Mouse (Mus musculus) hindbrain, embryonic 16.5 days (tissue): ENCODE measurements around the gene Swap70. TPM values are rescaled to one million over a fixed set of nuclear protein-coding genes. Genes with fewer than 3 reads are reported as not detected.
A peak's percentile ranks its signal among the peaks of the same experiment; 100 is the strongest.

Experiments used
- ATAC-seq: fragments of 200-750 bp; cut with Nextera tagmentation; 2 replicates; pipeline ENCODE4 v1.8.0; 2017; ENCODE audit warnings: moderate TSS enrichment, moderate library complexity
- H3K27ac ChIP-seq: fragments of 300-500 bp; sonication (generic); 2 replicates; pipeline ENCODE4 v1.5.1; 2014; ENCODE audit warnings: low read depth, mild to moderate bottlenecking, control low read depth, low read length, moderate library complexity
- H3K27me3 ChIP-seq: fragments of 300-500 bp; sonication (generic); replicated peaks from 2 replicates; pipeline ENCODE4 v1.6.1; 2014; ENCODE audit warnings: low read length; ENCODE audit not compliant: control insufficient read depth, insufficient read depth
- H3K36me3 ChIP-seq: fragments of 300-500 bp; sonication (generic); 2 replicates; pipeline ENCODE4 v1.6.1; 2014; ENCODE audit warnings: mild to moderate bottlenecking, low read length, moderate library complexity, mixed read lengths; ENCODE audit not compliant: control insufficient read depth, insufficient read depth
- H3K4me1 ChIP-seq: fragments of 300-500 bp; sonication (generic); 2 replicates; pipeline ENCODE4 v1.6.1; 2014; ENCODE audit warnings: low read depth, low read length; ENCODE audit not compliant: control insufficient read depth, insufficient read depth
- H3K4me2 ChIP-seq: fragments of 300-500 bp; sonication (generic); 2 replicates; pipeline ENCODE4 v1.6.1; 2014; ENCODE audit warnings: mild to moderate bottlenecking, low read length, control low read depth, moderate library complexity
- H3K4me3 ChIP-seq: fragments of 300-500 bp; sonication (generic); 2 replicates; pipeline ENCODE4 v1.5.1; 2014; ENCODE audit warnings: mild to moderate bottlenecking, low read length, control low read depth, moderate library complexity
- H3K9ac ChIP-seq: fragments of 300-500 bp; sonication (generic); 2 replicates; pipeline ENCODE4 v1.6.1; 2014; ENCODE audit warnings: low read depth, mild to moderate bottlenecking, control low read depth, low read length, moderate library complexity
- H3K9me3 ChIP-seq: fragments of 300-500 bp; sonication (generic); 2 replicates; pipeline ENCODE4 v1.6.1; 2014; ENCODE audit warnings: mild to moderate bottlenecking, low read length, moderate library complexity; ENCODE audit not compliant: control insufficient read depth
- WGBS: fragments of 180-500 bp; shearing (Covaris S2); extraction: QIAGEN DNeasy Blood & Tissue Kit; methylation state at CpG from one replicate; pipeline ENCODE4 v1.1.7; 2014; 5-methylcytosine and 5-hydroxymethylcytosine counted together
- polyA plus RNA-seq: library from polyadenylated mRNA; unstranded; fragments of >200 nt; fragmentation: Nextera tagmentation; extraction: Ambion mirVana; gene quantifications from 2 replicates; pipeline ENCODE4 v1.2.1, GENCODE M21; 2015

Gene Swap70
- polyA plus RNA-seq, 1 experiment from 2014 or later: 10.6 TPM

DNA sequence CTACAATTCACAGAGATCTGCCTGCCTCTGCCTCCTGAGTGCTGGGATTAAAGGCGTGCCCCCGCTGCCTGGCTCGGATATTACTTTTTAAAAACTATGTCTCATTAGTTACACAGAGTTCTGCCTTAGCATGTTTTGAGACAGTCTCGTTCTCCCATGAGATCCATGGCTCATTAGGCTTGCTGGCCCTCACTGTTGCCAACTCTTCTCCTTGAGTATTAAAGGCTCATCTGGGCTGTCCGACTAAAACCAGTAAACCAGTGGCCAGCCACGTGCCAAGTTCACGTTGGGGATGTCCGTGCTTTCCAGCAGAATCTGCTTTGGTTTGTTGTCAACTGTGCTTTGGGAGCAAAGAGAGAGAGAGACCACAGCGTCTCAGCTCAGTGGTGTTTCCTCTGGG lies 25.0 kb downstream of the Swap70 start:
- Histone ChIP-seq H3K27ac (no peak overlapping the region), H3K4me2 (no peak overlapping the region), H3K27me3 (no peaks in the 10 kb centered on the region), H3K9me3 (no peaks in the 10 kb centered on the region), H3K4me1 (no peaks in the 10 kb centered on the region), H3K9ac (no peak overlapping the region), H3K4me3 (no peak overlapping the region), H3K36me3 (no peaks in the 10 kb centered on the region)
- 87% methylated on average over 9 of the region's 9 CpGs for WGBS
- ATAC-seq: no peak

DNA sequence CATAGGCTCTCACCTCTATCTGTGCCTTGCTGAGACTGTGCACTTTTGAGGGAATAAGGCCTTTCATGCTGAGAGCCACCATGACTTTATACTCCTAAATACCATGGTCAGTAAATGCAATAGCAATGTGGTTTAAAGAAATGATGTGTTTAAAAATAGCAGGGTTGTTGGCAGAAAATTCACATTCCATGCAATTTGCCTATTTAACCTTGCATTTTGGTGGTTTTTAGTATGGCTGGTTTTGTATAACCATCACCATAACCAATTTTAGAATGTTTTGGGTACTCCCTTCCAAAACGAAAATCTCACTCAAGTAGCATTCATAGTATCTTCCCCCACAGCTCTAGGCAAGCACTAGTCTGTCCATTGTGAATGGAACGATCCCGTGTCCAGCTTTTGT lies 26.3 kb downstream of the Swap70 start:
- 93% methylated on average over 3 of the region's 3 CpGs for WGBS
- Histone ChIP-seq H3K27me3 (no peaks in the 10 kb centered on the region), H3K9me3 (no peaks in the 10 kb centered on the region), H3K36me3 (no peaks in the 10 kb centered on the region), H3K9ac (no peak overlapping the region), H3K4me3 (no peak overlapping the region), H3K27ac (no peak overlapping the region), H3K4me2 (no peak overlapping the region), H3K4me1 (no peaks in the 10 kb centered on the region)
- ATAC-seq: no peak

GRCm38 (mm10) chr7:110248677-110249076 lies 27.2 kb downstream of the Swap70 start:
- Histone ChIP-seq H3K27ac (no peak overlapping the region), H3K4me3 (no peak overlapping the region), H3K4me2 (no peak overlapping the region), H3K36me3 (no peaks in the 10 kb centered on the region), H3K4me1 (no peaks in the 10 kb centered on the region), H3K9me3 (no peaks in the 10 kb centered on the region), H3K9ac (no peak overlapping the region), H3K27me3 (no peaks in the 10 kb centered on the region)
- WGBS: 91% methylated on average over 4 of the region's 4 CpGs
- no peak for ATAC-seq

DNA sequence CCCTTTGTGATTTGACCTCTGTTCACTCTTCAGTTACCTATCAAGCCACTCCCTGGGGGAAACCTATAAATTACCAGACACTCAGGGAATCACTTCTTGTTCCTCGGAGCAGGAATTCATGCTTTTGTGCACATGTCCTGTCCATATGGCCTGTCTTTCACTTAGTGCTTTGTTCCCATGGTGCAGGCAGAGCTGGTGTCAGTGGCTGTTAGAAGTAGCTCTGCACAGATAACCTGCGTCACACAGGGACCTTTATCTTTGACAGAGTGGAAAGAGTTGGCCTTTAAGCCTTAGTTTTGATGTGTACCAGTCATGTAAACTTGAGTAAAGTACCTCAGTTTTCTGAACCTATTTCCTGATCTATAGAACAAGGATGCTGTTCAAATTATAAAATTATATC lies 32.4 kb downstream of the Swap70 start:
- H3K36me3 ChIP-seq: no peaks in the 10 kb centered on the region
- H3K9me3 ChIP-seq: no peaks in the 10 kb centered on the region
- 68% methylated on average over 2 of the region's 2 CpGs for WGBS
- no peak overlapping the region for H3K9ac ChIP-seq
- H3K4me1 ChIP-seq: no peaks in the 10 kb centered on the region
- no peak overlapping the region for H3K4me2 ChIP-seq
- no peak overlapping the region for H3K4me3 ChIP-seq
- H3K27ac ChIP-seq: no peak overlapping the region
- H3K27me3 ChIP-seq: no peaks in the 10 kb centered on the region
- ATAC-seq: no peak

DNA sequence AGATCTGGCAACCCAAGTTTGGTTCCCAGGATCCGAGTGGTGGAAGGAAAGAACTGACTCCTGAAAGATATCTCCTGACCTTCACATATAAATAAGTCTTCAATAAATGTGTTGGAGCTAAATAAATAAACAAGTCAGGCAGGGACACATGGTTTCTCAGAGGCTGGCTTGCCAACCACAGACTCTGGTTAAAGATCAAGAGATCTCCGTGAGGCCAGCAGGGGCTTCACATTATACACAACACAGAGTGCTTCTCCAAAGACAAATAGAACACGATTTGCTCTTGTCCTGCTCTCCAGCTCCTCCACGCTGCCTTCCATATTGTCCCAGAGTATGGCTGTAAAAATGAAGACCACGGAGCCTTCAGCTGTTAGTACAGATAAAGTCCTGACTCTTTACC lies 32.9 kb downstream of the Swap70 start:
- 88% methylated on average over 5 of the region's 5 CpGs for WGBS
- no peak for ATAC-seq
- H3K9ac ChIP-seq: no peak overlapping the region
- no peak overlapping the region for H3K4me2 ChIP-seq
- H3K4me1 ChIP-seq: no peaks in the 10 kb centered on the region
- no peak overlapping the region for H3K27ac ChIP-seq
- no peaks in the 10 kb centered on the region for H3K9me3 ChIP-seq
- H3K4me3 ChIP-seq: no peak overlapping the region
- H3K36me3 ChIP-seq: no peaks in the 10 kb centered on the region
- no peaks in the 10 kb centered on the region for H3K27me3 ChIP-seq

GRCm38 (mm10) chr7:110257059-110257458 lies 35.5 kb downstream of the Swap70 start:
- Histone ChIP-seq H3K9ac (no peak overlapping the region), H3K4me3 (no peak overlapping the region), H3K4me1 (no peaks in the 10 kb centered on the region), H3K36me3 (no peaks in the 10 kb centered on the region), H3K27ac (no peak overlapping the region), H3K9me3 (no peaks in the 10 kb centered on the region), H3K4me2 (no peak overlapping the region), H3K27me3 (no peaks in the 10 kb centered on the region)
- 87% methylated on average over 2 of the region's 2 CpGs for WGBS
- ATAC-seq: no peak

DNA sequence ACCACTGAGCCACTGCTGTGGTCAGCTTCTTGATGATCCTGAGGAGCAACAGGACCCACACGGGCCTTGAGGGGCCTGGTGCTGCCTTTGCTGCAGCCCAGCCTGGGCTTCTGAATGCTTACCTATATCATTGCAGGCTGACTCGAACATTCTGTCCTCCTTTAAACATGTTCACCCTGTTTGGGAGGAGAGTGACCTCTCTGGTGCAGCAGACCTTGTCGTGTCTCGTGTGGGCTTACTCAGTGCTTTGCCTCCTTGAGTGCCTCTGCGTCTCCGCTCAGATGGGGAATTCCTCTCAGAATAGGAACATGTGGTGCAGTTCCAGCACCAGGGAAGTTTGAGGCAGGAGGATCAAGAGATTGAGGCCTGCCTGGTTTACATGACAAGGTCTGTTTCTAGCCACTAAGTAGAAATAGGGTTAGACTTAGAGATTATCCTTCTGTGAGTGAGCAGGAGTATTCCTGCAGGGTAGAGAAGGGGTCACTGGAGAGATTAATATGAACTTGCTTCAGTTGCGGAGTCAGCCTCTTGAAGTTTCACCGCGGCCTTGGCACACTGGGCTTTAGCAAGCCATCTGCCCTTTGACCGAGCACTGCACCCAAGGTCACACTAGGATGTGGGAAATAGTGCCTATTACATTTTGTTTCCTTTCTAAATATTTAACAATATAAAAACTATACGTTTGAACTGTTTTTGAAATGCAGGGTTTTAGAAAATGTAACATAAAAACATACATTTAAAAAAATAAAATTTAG lies 36.9 kb downstream of the Swap70 start:
- no peaks in the 10 kb centered on the region for H3K36me3 ChIP-seq
- H3K9me3 ChIP-seq: no peaks in the 10 kb centered on the region
- ATAC-seq: no peak
- no peak overlapping the region for H3K27ac ChIP-seq
- H3K4me3 ChIP-seq: no peak overlapping the region
- no peaks in the 10 kb centered on the region for H3K4me1 ChIP-seq
- WGBS: 87% methylated on average over 11 of the region's 11 CpGs
- H3K4me2 ChIP-seq: no peak overlapping the region
- no peak overlapping the region for H3K9ac ChIP-seq
- no peaks in the 10 kb centered on the region for H3K27me3 ChIP-seq

- 75% methylated on average over 4 of the region's 4 CpGs for WGBS
- Histone ChIP-seq H3K4me2 (no peak overlapping the region), H3K4me3 (no peak overlapping the region), H3K27ac (0 out of 2 replicates have a peak overlapping the region, but pooled peaks have one; percentile 21), H3K9ac (no peak overlapping the region), H3K4me1 (no peaks in the 10 kb centered on the region), H3K36me3 (no peaks in the 10 kb centered on the region), H3K9me3 (no peaks in the 10 kb centered on the region), H3K27me3 (no peaks in the 10 kb centered on the region)
- no peak for ATAC-seq
Measured at GRCm38 (mm10) chr7:110259966-110260711, 38.6 kb downstream of the Swap70 start.

DNA sequence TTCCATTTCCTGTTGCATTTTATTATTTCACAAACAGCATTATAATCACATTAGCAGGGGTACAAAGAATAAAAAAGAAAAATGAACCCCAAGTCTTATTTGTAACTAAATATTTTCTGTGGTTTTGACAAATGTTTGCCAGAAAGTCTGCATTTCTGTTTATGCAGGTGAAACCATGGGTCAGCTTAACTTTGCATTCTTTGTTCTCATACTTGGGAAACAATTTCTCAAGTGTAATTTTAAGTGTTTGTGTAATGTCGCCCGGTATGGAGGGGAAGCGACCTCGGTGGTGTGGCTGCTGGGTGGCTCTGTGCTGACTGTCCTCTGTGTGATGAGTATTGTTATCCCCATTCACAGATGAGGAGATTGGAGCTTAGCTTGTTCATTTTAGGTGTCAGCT lies 40.3 kb downstream of the Swap70 start:
- Histone ChIP-seq H3K27ac (no peak overlapping the region), H3K9me3 (no peaks in the 10 kb centered on the region), H3K36me3 (no peaks in the 10 kb centered on the region), H3K4me2 (no peak overlapping the region), H3K4me1 (no peaks in the 10 kb centered on the region), H3K9ac (no peak overlapping the region), H3K4me3 (no peak overlapping the region), H3K27me3 (no peaks in the 10 kb centered on the region)
- ATAC-seq: no peak
- 85% methylated on average over 4 of the region's 4 CpGs for WGBS
